Mouse (Mus musculus) CH12.LX (cell line): ENCODE data around the gene H2-M3. TPM values are rescaled to one million over a fixed set of nuclear protein-coding genes. Genes with fewer than 3 reads are reported as not detected.
"Not testable (repeated sequence)": the region's sequence is repeated elsewhere in the genome, so short reads cannot be mapped to it uniquely, and the experiment has no call there.

Experiments used
- DNase-seq: peaks from one replicate; pipeline ENCODE4 v3.0.0-alpha.2; 2013; ENCODE audit errors: extremely low read depth
- H3K27ac ChIP-seq: 2 replicates; pipeline ENCODE4 v1.5.1; 2012; ENCODE audit warnings: low read depth, mild to moderate bottlenecking, control low read depth, moderate library complexity; ENCODE audit not compliant: insufficient read depth
- H3K27me3 ChIP-seq: replicated peaks from 2 replicates; pipeline ENCODE3; 2012; ENCODE audit warnings: inconsistent platforms
- H3K36me3 ChIP-seq, 2 experiments: replicated peaks in 1 of 2; 2 replicates each; pipeline versions ENCODE3 to v1.6.1; 2012; ENCODE audit warnings: inconsistent platforms in 1 of 2, low read length in 1 of 2, mild to moderate bottlenecking in 1 of 2, mixed read lengths in 1 of 2, moderate library complexity in 1 of 2; ENCODE audit not compliant: control insufficient read depth in 1 of 2, insufficient read depth in 1 of 2
- H3K4me1 ChIP-seq, 2 experiments: 2 replicates each; pipeline ENCODE4 v1.6.1; 2012; ENCODE audit warnings: inconsistent platforms in 1 of 2, moderate library complexity in 1 of 2; ENCODE audit not compliant: insufficient read depth in 2 of 2, control insufficient read depth in 1 of 2
- H3K4me2 ChIP-seq: 2 replicates; pipeline ENCODE4 v1.6.1; 2012; ENCODE audit warnings: low read depth, mild to moderate bottlenecking, control low read depth; ENCODE audit not compliant: poor library complexity, insufficient read depth, severe bottlenecking
- H3K4me3 ChIP-seq, 3 experiments: fragments of 150-350 bp in 1 of 3; sonication (generic) in 1 of 3; replicated peaks in 1 of 3; 2 replicates each; pipeline versions ENCODE3 to v1.5.1; 2011 to 2012; ENCODE audit warnings: low read depth in 2 of 3, low read length in 2 of 3, mild to moderate bottlenecking in 2 of 3, moderate library complexity in 2 of 3, control low read depth in 1 of 3, improper control_type of control experiment in 1 of 3, inconsistent platforms in 1 of 3, mixed read lengths in 1 of 3; ENCODE audit not compliant: poor library complexity in 1 of 3
- H3K79me2 ChIP-seq: replicated peaks from 2 replicates; pipeline ENCODE4 v1.6.1; 2012; ENCODE audit warnings: mild to moderate bottlenecking, moderate library complexity; ENCODE audit not compliant: control insufficient read depth, poor library complexity, insufficient read depth, severe bottlenecking; ENCODE audit errors: extremely low read depth
- H3K9ac ChIP-seq: 2 replicates; pipeline ENCODE4 v1.6.1; 2012; ENCODE audit warnings: low read depth, mild to moderate bottlenecking, control low read depth, moderate library complexity; ENCODE audit not compliant: insufficient read depth
- H3K9me3 ChIP-seq: replicated peaks from 2 replicates; pipeline ENCODE3; 2012; ENCODE audit warnings: low read length, inconsistent platforms, mixed read lengths
- CHD1 ChIP-seq: IDR thresholded peaks from 2 replicates; pipeline ENCODE4 v1.6.1; 2012; ENCODE audit warnings: low read depth, low read length, improper control_type of control experiment, inconsistent platforms
- CHD2 ChIP-seq: IDR thresholded peaks from 2 replicates; pipeline ENCODE4 v1.6.1; 2011; ENCODE audit warnings: low read length, improper control_type of control experiment
- CTCF ChIP-seq, 2 experiments: IDR thresholded peaks in 1 of 2; conservative IDR thresholded peaks in 1 of 2; 2 replicates each; pipeline ENCODE4 v1.5.1; 2011 to 2012; ENCODE audit warnings: low read depth in 2 of 2, low read length in 2 of 2, improper control_type of control experiment in 1 of 2, inconsistent platforms in 1 of 2, mild to moderate bottlenecking in 1 of 2, moderate library complexity in 1 of 2
- ELF1 ChIP-seq: IDR thresholded peaks from 2 replicates; pipeline ENCODE4 v1.6.1; 2014; ENCODE audit warnings: low read depth, mild to moderate bottlenecking, inconsistent platforms, low read length, improper control_type of control experiment
- ETS1 ChIP-seq: conservative IDR thresholded peaks from 2 replicates; pipeline ENCODE4 v1.6.1; 2012; ENCODE audit warnings: low read depth, mild to moderate bottlenecking, inconsistent platforms, low read length, improper control_type of control experiment, moderate library complexity
- GABPA ChIP-seq: IDR thresholded peaks from 2 replicates; pipeline ENCODE4 v1.6.1; 2012; ENCODE audit warnings: low read depth, low read length, improper control_type of control experiment, inconsistent platforms; ENCODE audit not compliant: insufficient replicate concordance
- IRF4 ChIP-seq: IDR thresholded peaks from 2 replicates; pipeline ENCODE4 v1.6.1; 2014; ENCODE audit warnings: low read depth, mild to moderate bottlenecking, inconsistent platforms, low read length, improper control_type of control experiment
- JUN ChIP-seq: IDR thresholded peaks from 2 replicates; pipeline ENCODE4 v1.6.1; 2011; ENCODE audit warnings: low read depth, mild to moderate bottlenecking, low read length, improper control_type of control experiment, moderate library complexity; ENCODE audit not compliant: insufficient read depth
- JUND ChIP-seq: conservative IDR thresholded peaks from 2 replicates; pipeline ENCODE4 v1.6.1; 2011; ENCODE audit warnings: low read depth, low read length, improper control_type of control experiment
- MEF2A ChIP-seq: IDR thresholded peaks from 2 replicates; pipeline ENCODE4 v1.6.1; 2014; ENCODE audit warnings: low read depth, mild to moderate bottlenecking, inconsistent platforms, low read length, improper control_type of control experiment, borderline replicate concordance
- MXI1 ChIP-seq: IDR thresholded peaks from 2 replicates; pipeline ENCODE4 v1.6.1; 2011; ENCODE audit warnings: mild to moderate bottlenecking, low read depth, low read length, improper control_type of control experiment
- MYC ChIP-seq: IDR thresholded peaks from 2 replicates; pipeline ENCODE4 v1.6.1; 2011; ENCODE audit warnings: low read depth, mild to moderate bottlenecking, improper control_type of control experiment, low read length
- NELFE ChIP-seq: IDR thresholded peaks from 2 replicates; pipeline ENCODE4 v1.6.1; 2011; ENCODE audit warnings: low read depth, low read length, improper control_type of control experiment
- POLR2A ChIP-seq: IDR thresholded peaks from 2 replicates; pipeline ENCODE4 v1.6.1; 2011; ENCODE audit warnings: low read depth, mild to moderate bottlenecking, improper control_type of control experiment, low read length
- RAD21 ChIP-seq: IDR thresholded peaks from 2 replicates; pipeline ENCODE4 v1.6.1; 2011; ENCODE audit warnings: low read depth, mild to moderate bottlenecking, low read length, improper control_type of control experiment, moderate library complexity
- RCOR1 ChIP-seq: conservative IDR thresholded peaks from 2 replicates; pipeline ENCODE4 v1.6.1; 2012; ENCODE audit warnings: low read depth, mild to moderate bottlenecking, inconsistent platforms, low read length, improper control_type of control experiment
- SIN3A ChIP-seq: IDR thresholded peaks from 2 replicates; pipeline ENCODE4 v1.6.1; 2012; ENCODE audit warnings: low read length, improper control_type of control experiment, inconsistent platforms
- SMC3 ChIP-seq: IDR thresholded peaks from 2 replicates; pipeline ENCODE4 v1.6.1; 2011; ENCODE audit warnings: low read depth, low read length, improper control_type of control experiment
- USF1 ChIP-seq: IDR thresholded peaks from 2 replicates; pipeline ENCODE4 v1.6.1; 2014; ENCODE audit warnings: low read depth, mild to moderate bottlenecking, inconsistent platforms, low read length, improper control_type of control experiment
- ZC3H11A ChIP-seq: IDR thresholded peaks from 2 replicates; pipeline ENCODE4 v1.6.1; 2012; ENCODE audit warnings: low read depth, mild to moderate bottlenecking, inconsistent platforms, low read length, improper control_type of control experiment
- ZNF384 ChIP-seq: IDR thresholded peaks from 2 replicates; pipeline ENCODE4 v1.6.1; 2012; ENCODE audit warnings: low read depth, low read length, improper control_type of control experiment, inconsistent platforms
- dilution Hi-C: fragments of 300-500 bp; cut with MboI; formaldehyde crosslinking; loops from 2 replicates; pipeline ENCODE4 v1.14.3; 2020; ENCODE audit warnings: low sequenced_read_pairs; ENCODE audit not compliant: extremely low pct_unique_long_range_greater_than_20kb, extremely low pct_ligation_motif_present
- in situ Hi-C: fragments of 300-500 bp; cut with MboI; formaldehyde crosslinking; loops from 3 replicates; pipeline ENCODE4 v1.14.3; 2019; ENCODE audit warnings: low sequenced_read_pairs, low pct_ligation_motif_present, low pct_unique_long_range_greater_than_20kb, mixed read lengths
- polyA plus RNA-seq: library from polyadenylated mRNA; unstranded; fragments of >175 nt; gene quantifications from 2 replicates; pipeline ENCODE4 v1.2.1, GENCODE M21; 2012; ENCODE audit warnings: low read depth; ENCODE audit not compliant: insufficient read length
- total RNA-seq, 2 experiments: library from RNA; depleted of rRNA; stranded (reverse); fragments of 300-350 nt in 1 of 2; fragments of >200 nt in 1 of 2; gene quantifications; 2 replicates each; pipeline ENCODE4 v1.2.3; 2012 to 2014

Gene H2-M3
- total and polyA plus RNA-seq, 3 experiments, result 46.1 to 88.6 (median 72.8) TPM

GRCm38 (mm10) chr17:37221879-37222278 is 48.1 kb upstream of the H2-M3 start:
- H3K79me2 ChIP-seq, result no peaks in the 10 kb centered on the region
- in situ Hi-C loops, result no loop called here

DNA sequence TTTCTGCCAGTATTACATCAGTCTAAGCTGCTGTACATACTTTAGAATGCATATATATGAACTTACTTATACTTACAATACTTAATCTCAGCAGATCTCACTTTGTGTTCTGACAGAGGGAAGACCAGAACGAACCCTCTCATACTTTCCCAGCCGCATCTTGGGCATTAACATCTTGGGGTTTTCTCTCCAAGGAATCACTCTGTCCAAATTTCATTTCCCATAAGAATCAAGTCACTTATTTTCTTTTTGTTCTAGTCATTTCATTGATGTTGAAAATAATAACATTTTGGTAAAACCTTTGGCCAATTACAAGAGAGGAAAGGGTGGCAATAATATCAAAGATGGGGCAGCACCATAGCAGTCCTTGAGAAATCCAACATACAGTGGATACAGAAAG is 32.8 kb upstream of the H2-M3 start, which contains the start of gene Olfr97:
Olfr97 (minus strand) TSS at position 101 of the 400 bp plus-strand sequence.
- H3K4me1 ChIP-seq, H3K27ac ChIP-seq, H3K9ac ChIP-seq, H3K27me3 ChIP-seq, H3K79me2 ChIP-seq, DNase-seq, H3K4me3 ChIP-seq, in situ Hi-C loops, dilution Hi-C loops, H3K9me3 ChIP-seq, H3K36me3 ChIP-seq, H3K4me2 ChIP-seq: not testable (repeated sequence)

More at GRCm38 (mm10) chr17:37221879-37222278, 48.1 kb upstream of the H2-M3 start:
- Histone ChIP-seq H3K9ac (no peak overlapping the region), H3K27ac (no peak overlapping the region), H3K27me3 (peaks cover 2% of the 10 kb centered on the region), H3K9me3 (peaks cover 2% of the 10 kb centered on the region), H3K4me1 (no peaks in the 10 kb centered on the region), H3K4me2 (no peak overlapping the region), H3K36me3 (no peaks in the 10 kb centered on the region), H3K4me3 (no peak overlapping the region)
- no peak for TF ChIP-seq RCOR1
- TF ChIP-seq SMC3, result peak; percentile 50
- TF ChIP-seq RAD21, result peak; percentile 53
- no peak for TF ChIP-seq CHD2
- no peak for TF ChIP-seq ETS1
- no peak for TF ChIP-seq USF1
- TF ChIP-seq SIN3A, result no peak
- TF ChIP-seq CTCF (conservative IDR thresholded peaks at IDR 0.05 in 1 of 2, IDR thresholded peaks at IDR 0.05 in 1 of 2; ENCODE audit: low read depth in 2 of 2, low read length in 2 of 2), result peak; percentile 18 to 59; a peak in 2 of 4 replicates
- TF ChIP-seq JUN, result no peak
- no peak for TF ChIP-seq GABPA
- TF ChIP-seq ZNF384, result no peak
- TF ChIP-seq IRF4, result no peak
- TF ChIP-seq NELFE, result no peak
- no peak for TF ChIP-seq CHD1
- peak; percentile 8 for DNase-seq
- dilution Hi-C loops, result no loop called here

- Histone ChIP-seq H3K79me2 (no peaks in the 10 kb centered on the region), H3K9ac (no peak overlapping the region), H3K4me3 (no peak overlapping the region), H3K27ac (no peak overlapping the region), H3K9me3 (peaks cover 8% of the 10 kb centered on the region), H3K4me1 (peaks cover 0 to 4% of the 10 kb centered on the region in 2 experiments; a peak in 1 of 4 replicates), H3K27me3 (no peaks in the 10 kb centered on the region), H3K36me3 (no peaks in the 10 kb centered on the region)
- in situ Hi-C loops, result no loop called here
- dilution Hi-C loops, result no loop called here
- no peak for DNase-seq
- TF ChIP-seq POLR2A (no peak), MYC (no peak), SMC3 (no peak), ELF1 (no peak), CHD2 (no peak), MXI1 (no peak), RAD21 (no peak), JUND (no peak), MEF2A (no peak), CHD1 (no peak), ZC3H11A (no peak), SIN3A (no peak)
- TF ChIP-seq, all 38 proteins: peak for 0
- H3K4me2 ChIP-seq, result no peak overlapping the region
These were observed 27.8 kb upstream of the H2-M3 start for GRCm38 (mm10) chr17:37242198-37242597.
